ENCODE assay signal across 24 mouse cellular contexts in the genomic region with DNA sequence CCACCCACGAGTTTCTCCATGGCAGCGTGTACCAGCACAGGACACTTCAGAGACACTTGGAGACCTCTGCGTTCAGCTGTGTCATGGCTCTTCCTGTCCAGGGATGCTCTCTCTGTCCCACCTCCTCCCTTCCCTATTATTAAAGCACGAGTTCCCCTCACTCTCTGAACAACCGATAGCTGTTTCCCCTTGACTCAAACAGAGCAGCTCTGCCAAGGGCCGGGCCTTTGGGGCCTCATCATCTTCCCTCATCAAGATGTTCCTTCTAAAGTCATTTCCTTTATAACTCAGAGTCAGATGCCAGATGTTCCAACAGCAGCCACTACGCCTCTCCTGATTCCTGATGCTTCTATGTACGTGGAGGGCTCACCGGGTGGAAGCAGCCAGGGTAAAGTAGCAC.
DNase-seq lines count a peak whose midpoint lies in the region; ATAC-seq and TF ChIP-seq lines count a peak whose summit lies in the region.
"Had no signal": no experiment of that assay in that cellular context is flagged by ENCODE, and none has a peak within 500 bp of the region (broad histone marks: within the 10 kb centered on the region; RNA-seq: fewer than 3 reads in every experiment).

No protein-coding gene starts in this region.

- no peaks in the 10 kb centered on the region for H3K27me3 ChIP-seq in embryonic facial prominence, embryonic 14.5 days (replicated peaks; ENCODE audit: control insufficient read depth, insufficient read depth, low read length)
- H3K27me3 ChIP-seq in embryonic facial prominence, embryonic 10.5 days (replicated peaks; ENCODE audit: low read depth, poor library complexity, severe bottlenecking), result no peaks in the 10 kb centered on the region
- H3K27me3 ChIP-seq in heart, embryonic 11.5 days (ENCODE audit: control insufficient read depth, insufficient read depth, low read length), result peaks cover 7% of the 10 kb centered on the region
- H3K27me3 ChIP-seq in heart, postnatal 0 days (ENCODE audit: control insufficient read depth, insufficient read depth, low read length), result no peaks in the 10 kb centered on the region
- no peaks in the 10 kb centered on the region for H3K27me3 ChIP-seq in limb, embryonic 10.5 days (ENCODE audit: low read depth, poor library complexity, severe bottlenecking)
- H3K27me3 ChIP-seq: embryonic facial prominence, embryonic 15.5 days; Patski had no signal

- TF ChIP-seq CTCF in heart, postnatal 0 days (IDR thresholded peaks at IDR 0.05; ENCODE audit: low read depth), result no peak

- no peak for TF ChIP-seq EP300 in heart, postnatal 0 days (IDR thresholded peaks at IDR 0.05; ENCODE audit: low read depth)

- H3K4me1 ChIP-seq in embryonic facial prominence, embryonic 14.5 days (ENCODE audit: control insufficient read depth, insufficient read depth, low read length), result peaks cover 26% of the 10 kb centered on the region
- peaks cover 38% of the 10 kb centered on the region for H3K4me1 ChIP-seq in embryonic facial prominence, embryonic 10.5 days
- H3K4me1 ChIP-seq in heart, embryonic 11.5 days (ENCODE audit: control insufficient read depth, insufficient read depth, low read length), result peaks cover 15% of the 10 kb centered on the region
- peaks cover 14% of the 10 kb centered on the region for H3K4me1 ChIP-seq in heart, postnatal 0 days (ENCODE audit: control insufficient read depth, insufficient read depth)
- H3K4me1 ChIP-seq in limb, embryonic 10.5 days, result peaks cover 24% of the 10 kb centered on the region
- H3K4me1 ChIP-seq: hindbrain, embryonic 10.5 days had no signal

- intact Hi-C loops in heart, postnatal 36 days (cut with DNase I), result no loop called here

- no peak overlapping the region for H3K27ac ChIP-seq in embryonic facial prominence, embryonic 14.5 days (replicated peaks; ENCODE audit: low read depth, low read length)
- no peak overlapping the region for H3K27ac ChIP-seq in embryonic facial prominence, embryonic 10.5 days (replicated peaks)
- H3K27ac ChIP-seq in heart, embryonic 11.5 days (ENCODE audit: low read depth, low read length), result no peak overlapping the region
- H3K27ac ChIP-seq in heart, postnatal 0 days (ENCODE audit: low read depth), result no peak overlapping the region
- peak overlapping the region; percentile 3; the same call in 1 of the 2 replicates for H3K27ac ChIP-seq in limb, embryonic 10.5 days
- H3K27ac ChIP-seq: embryonic facial prominence, embryonic 15.5 days; forebrain, embryonic 10.5 days; hindbrain, embryonic 10.5 days; hindbrain, embryonic 14.5 days; kidney, embryonic 15.5 days had no signal

- ATAC-seq in embryonic facial prominence, embryonic 14.5 days (ENCODE audit: low read depth), result no peak
- no peak for ATAC-seq in heart, embryonic 11.5 days (replicated peaks; ENCODE audit: insufficient number of reproducible peaks, low FRiP score, low TSS enrichment)
- ATAC-seq in heart, postnatal 0 days (ENCODE audit: insufficient read depth, low read depth), result peak; percentile 52
- ATAC-seq: forebrain, embryonic 14.5 days; intestine, embryonic 16.5 days had no signal

- no peaks in the 10 kb centered on the region for H3K9me3 ChIP-seq in embryonic facial prominence, embryonic 14.5 days (ENCODE audit: control insufficient read depth, low read length)
- no peaks in the 10 kb centered on the region for H3K9me3 ChIP-seq in embryonic facial prominence, embryonic 10.5 days
- H3K9me3 ChIP-seq in heart, embryonic 11.5 days (replicated peaks; ENCODE audit: control insufficient read depth, low read length), result no peaks in the 10 kb centered on the region
- H3K9me3 ChIP-seq in heart, postnatal 0 days (replicated peaks; ENCODE audit: control insufficient read depth, low read length), result no peaks in the 10 kb centered on the region
- no peaks in the 10 kb centered on the region for H3K9me3 ChIP-seq in limb, embryonic 10.5 days (replicated peaks)
- H3K9me3 ChIP-seq: embryonic facial prominence, embryonic 15.5 days; forebrain, embryonic 10.5 days; hindbrain, embryonic 10.5 days; kidney, embryonic 15.5 days had no signal

- H3K9ac ChIP-seq in embryonic facial prominence, embryonic 14.5 days (ENCODE audit: low read depth, low read length), result no peak overlapping the region
- no peak overlapping the region; the same call in 1 of the 2 replicates for H3K9ac ChIP-seq in heart, embryonic 11.5 days (ENCODE audit: low read depth, low read length)
- no peak overlapping the region for H3K9ac ChIP-seq in heart, postnatal 0 days (replicated peaks; ENCODE audit: low read depth, low read length)
- H3K9ac ChIP-seq: embryonic facial prominence, embryonic 15.5 days; hindbrain, embryonic 14.5 days; kidney, embryonic 15.5 days had no signal

- H3K36me3 ChIP-seq in embryonic facial prominence, embryonic 14.5 days (ENCODE audit: control insufficient read depth, insufficient read depth, low read length), result no peaks in the 10 kb centered on the region
- H3K36me3 ChIP-seq in embryonic facial prominence, embryonic 10.5 days (replicated peaks), result no peaks in the 10 kb centered on the region
- H3K36me3 ChIP-seq in heart, embryonic 11.5 days (ENCODE audit: control insufficient read depth, insufficient read depth, low read length), result no peaks in the 10 kb centered on the region
- H3K36me3 ChIP-seq in heart, postnatal 0 days (replicated peaks; ENCODE audit: control insufficient read depth, insufficient read depth, low read length), result no peaks in the 10 kb centered on the region
- no peaks in the 10 kb centered on the region for H3K36me3 ChIP-seq in limb, embryonic 10.5 days
- H3K36me3 ChIP-seq: embryonic facial prominence, embryonic 15.5 days; forebrain, embryonic 10.5 days; hindbrain, embryonic 10.5 days; kidney, embryonic 15.5 days had no signal

- H3K4me3 ChIP-seq in embryonic facial prominence, embryonic 14.5 days (ENCODE audit: low read depth, low read length), result no peak overlapping the region
- no peak overlapping the region for H3K4me3 ChIP-seq in embryonic facial prominence, embryonic 10.5 days
- no peak overlapping the region for H3K4me3 ChIP-seq in heart, embryonic 11.5 days (ENCODE audit: low read depth, low read length)
- no peak overlapping the region for H3K4me3 ChIP-seq in heart, postnatal 0 days (ENCODE audit: low read depth, low read length)
- H3K4me3 ChIP-seq in limb, embryonic 10.5 days, result no peak overlapping the region
- H3K4me3 ChIP-seq: embryonic facial prominence, embryonic 15.5 days; erythroblast, embryonic 14.5 days; forebrain, embryonic 10.5 days; hindbrain, embryonic 10.5 days; kidney, embryonic 15.5 days had no signal

- H3K4me2 ChIP-seq in embryonic facial prominence, embryonic 14.5 days (ENCODE audit: low read depth, low read length), result no peak overlapping the region
- no peak overlapping the region for H3K4me2 ChIP-seq in heart, embryonic 11.5 days
- no peak overlapping the region for H3K4me2 ChIP-seq in heart, postnatal 0 days (ENCODE audit: low read depth, low read length)
- H3K4me2 ChIP-seq: embryonic facial prominence, embryonic 15.5 days; hindbrain, embryonic 14.5 days; kidney, embryonic 15.5 days had no signal

- DNase-seq in embryonic facial prominence, embryonic 14.5 days (ENCODE audit: low spot score), result peak; percentile 67
- DNase-seq in embryonic facial prominence, embryonic 10.5 days (ENCODE audit: low spot score), result no peak
- peak; percentile 94 for DNase-seq in heart, adult 11 months
- DNase-seq in heart, postnatal 0 days (ENCODE audit: low spot score), result no peak
- DNase-seq in heart, postnatal 36 days, result no peak
- no peak for DNase-seq in limb, embryonic 10.5 days (ENCODE audit: low spot score)
- no peak for DNase-seq in MN1 (ENCODE audit: low spot score)
- DNase-seq: adrenal gland, adult 2 months; adrenal gland, postnatal 25 days; B cell, adult 2 months; cerebellum, adult 18-20 months; cerebellum, adult 9-11 months; cerebellum, postnatal 36 days; kidney, adult 2 months had no signal

- WGBS in embryonic facial prominence, embryonic 14.5 days, result 55% methylated on average over 9 of the region's 9 CpGs
- WGBS in embryonic facial prominence, embryonic 10.5 days, result 73% methylated on average over 9 of the region's 9 CpGs
- 66% methylated on average over 9 of the region's 9 CpGs for whole genome bisulfite sequencing in heart, embryonic 11.5 days (ENCODE audit: insufficient replicate concordance)
- 63% methylated on average over 9 of the region's 9 CpGs for WGBS in heart, postnatal 0 days
- 83% methylated on average over 9 of the region's 9 CpGs for WGBS in limb, embryonic 10.5 days

Comparison
In these comparisons a context has a peak if more than half of its experiments do, and no peak if none do; other contexts are left out.
1. DNase-seq: peak in embryonic facial prominence, embryonic 14.5 days (single experiment) and heart, adult 11 months (single experiment); none in embryonic facial prominence, embryonic 10.5 days (single experiment), heart, postnatal 0 days (single experiment), heart, postnatal 36 days (0 of 2), limb, embryonic 10.5 days (single experiment) and MN1 (single experiment).